Mouse (Mus musculus) adipocyte (in vitro differentiated cells): Measurements from ENCODE around the gene Ylpm1.

Source experiments
- DNase-seq: peaks from one replicate; pipeline ENCODE4 v3.0.0-alpha.2; 2016; ENCODE audit warnings: low spot score

The Ylpm1 gene

DNA sequence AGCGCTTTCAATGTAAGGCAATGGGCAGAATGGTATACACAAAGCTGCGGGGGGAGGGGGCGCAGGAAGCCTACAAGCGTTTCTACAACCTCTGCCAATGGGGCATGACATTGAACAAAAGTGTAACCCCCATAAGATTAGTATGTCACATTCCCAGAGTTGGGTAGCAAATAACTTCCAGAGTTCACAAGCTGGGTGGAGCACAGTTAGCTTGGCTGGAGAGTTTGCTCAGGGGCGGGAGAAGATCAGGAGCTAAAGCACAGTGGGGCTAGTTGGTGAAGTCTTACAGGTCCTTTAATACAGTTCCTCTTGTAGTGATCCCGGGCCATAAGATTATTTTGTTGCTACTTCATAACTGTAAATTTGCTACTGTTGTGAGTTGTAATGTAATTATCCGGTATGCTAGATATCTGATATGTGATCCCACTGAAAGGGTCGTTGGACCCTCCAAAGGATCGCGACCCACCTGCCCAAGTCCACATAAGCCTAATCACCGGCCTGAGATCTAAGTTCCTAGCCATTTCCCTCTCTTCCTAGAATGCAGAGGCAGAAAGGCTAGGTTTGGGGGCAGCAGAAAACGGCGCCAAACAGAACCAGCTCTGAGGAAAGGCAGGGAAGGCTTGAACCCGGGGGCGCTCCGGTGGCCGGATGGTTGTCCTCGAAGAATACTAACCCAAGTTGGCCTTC is 114.0 kb downstream of the Ylpm1 start:
- peak; percentile 45 for DNase-seq

DNA sequence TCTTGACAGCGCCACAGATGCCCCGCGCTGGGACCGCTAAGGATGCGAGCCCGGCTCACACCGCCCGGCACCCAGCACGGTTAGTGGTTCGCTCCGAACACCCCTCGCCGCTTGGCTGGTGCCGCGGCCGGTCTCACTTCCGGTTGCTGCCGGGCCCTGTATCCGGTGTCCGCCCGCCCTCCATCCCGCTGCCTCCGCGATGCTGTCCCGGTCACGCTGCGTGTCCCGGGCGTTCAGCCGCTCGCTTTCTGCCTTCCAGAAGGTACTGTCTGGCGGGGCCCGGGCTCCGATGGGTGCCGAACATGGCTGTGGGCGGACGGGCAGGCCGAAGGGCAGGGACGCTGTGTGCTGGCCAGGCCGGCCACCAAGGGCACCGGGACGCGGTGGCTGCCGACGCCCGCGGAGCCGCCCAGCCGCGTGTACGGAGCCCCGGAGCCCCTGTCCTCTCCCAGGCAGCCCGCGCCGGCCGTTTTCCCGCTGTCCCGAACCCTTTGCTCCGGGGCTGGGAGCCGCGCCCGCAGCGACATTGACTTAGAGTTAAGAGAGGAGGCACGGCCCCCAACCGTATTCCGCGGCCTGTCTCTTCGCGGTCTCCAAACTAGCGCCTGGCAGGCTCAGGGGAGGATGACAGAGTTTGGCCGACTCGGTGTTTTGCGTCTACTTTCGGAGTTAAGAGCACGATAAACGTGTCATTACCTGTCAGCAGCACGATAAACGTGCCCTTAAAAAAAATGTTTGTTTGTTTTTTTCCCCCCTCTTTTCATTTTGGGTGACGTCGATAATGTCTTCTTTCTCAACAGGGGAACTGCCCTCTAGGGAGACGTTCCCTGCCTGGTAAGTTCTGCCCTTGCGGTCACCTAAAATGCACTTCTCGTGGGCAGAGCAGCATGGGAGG is 114.8 kb downstream of the Ylpm1 start, which contains the start of the genes Prox2 and Dlst:
TSS of gene Prox2 (minus strand) at position 62 of the 895 bp plus-strand sequence.
TSS of gene Dlst (plus strand) at position 136 of the 895 bp plus-strand sequence.
- DNase-seq = peak; percentile 80

DNA sequence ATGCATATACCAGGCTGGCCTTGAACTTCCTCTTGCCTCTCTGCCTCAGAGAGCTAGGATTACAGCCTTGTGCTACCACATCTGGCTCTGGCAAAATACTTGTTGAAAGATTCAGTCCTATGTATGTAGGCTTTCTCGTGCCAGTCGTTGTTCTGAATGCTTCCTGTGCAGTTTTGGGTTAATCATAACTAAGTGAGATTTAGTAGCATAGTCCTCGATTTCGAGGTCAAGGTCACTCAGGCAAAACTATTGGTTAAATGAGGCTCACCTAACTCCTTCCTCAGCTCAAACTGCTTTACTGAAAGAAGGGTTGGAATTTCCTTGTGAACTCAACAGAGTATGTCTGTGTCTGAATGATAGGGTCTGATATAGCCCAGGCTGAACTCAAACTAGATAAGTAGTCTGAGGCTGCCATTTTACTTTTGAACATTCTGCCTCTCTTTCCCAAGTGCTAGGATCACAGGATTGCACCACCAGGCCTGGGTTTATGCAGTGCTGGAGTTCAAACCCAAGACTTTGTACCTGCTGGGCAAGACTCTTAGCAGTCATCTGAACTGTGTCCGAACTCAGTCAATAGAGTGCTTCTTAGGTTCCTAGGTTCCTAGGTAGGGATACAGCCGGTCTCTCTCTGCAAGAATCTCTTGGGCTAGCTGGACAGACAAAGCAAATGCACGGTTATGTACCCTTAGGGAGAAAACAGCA is 116.6 kb downstream of the Ylpm1 start:
- DNase-seq = no peak

DNA sequence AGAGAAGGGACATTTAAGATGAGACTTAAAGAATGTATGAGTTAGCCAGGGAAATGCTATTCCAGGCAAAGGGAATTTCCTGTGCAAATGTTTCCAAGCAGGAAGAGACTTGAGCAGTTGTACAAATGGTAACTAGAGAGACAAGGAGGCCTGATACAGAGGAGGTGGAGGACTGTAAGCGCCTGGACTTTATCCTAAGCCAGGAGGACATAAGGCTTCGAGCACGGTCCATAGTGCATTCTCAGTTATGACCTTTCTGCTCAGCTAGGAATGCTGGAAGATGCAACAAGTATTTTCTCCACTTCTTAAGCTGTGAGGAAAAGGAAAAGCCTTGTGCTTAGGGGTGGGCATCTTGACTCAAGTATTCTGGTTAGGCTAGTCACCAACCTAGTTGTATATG is 117.2 kb downstream of the Ylpm1 start:
- no peak for DNase-seq

DNA sequence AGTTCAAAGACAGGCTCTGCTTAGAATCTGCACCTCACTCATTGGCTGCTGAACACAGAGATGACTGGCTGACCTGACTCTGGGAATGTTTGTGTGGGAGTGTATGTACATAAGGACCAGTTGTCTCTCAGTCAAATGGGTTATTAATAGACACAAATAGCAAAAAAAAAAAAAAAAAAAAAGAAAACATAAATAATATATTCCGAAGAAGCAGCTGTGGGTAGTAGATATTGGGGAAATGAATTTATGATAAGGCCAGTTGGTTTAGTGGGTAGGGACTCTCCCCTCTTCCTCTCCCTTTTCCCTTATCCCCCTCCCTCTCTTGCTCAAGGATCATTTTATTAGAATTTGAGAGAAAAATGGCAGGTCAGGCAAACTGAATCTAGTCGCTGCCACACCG is 117.8 kb downstream of the Ylpm1 start:
- DNase-seq = no peak

DNA sequence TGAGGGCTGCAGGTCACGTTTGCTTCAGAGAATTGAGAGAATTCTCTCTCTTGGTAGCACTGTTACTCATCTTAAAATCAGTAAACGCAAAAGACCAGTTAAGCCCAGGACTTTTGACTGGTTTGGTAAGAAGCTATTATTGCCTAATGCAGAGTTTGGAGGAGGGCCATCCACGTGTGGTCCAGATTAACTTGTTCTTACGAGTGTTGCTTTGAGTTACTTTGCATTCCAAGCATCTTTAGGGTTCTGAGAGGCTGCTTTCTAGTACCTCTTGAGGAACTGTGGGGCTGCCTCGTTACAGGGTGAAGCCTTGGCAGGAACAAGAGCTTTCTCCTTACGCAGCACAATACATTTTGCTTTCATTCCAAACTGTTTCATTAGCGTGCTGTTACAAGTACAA is 119.6 kb downstream of the Ylpm1 start:
- DNase-seq = peak; percentile 78
